Mouse (Mus musculus): ENCODE data around the gene Bfsp1. TPM values are rescaled to one million over a fixed set of nuclear protein-coding genes. Genes with fewer than 3 reads are reported as not detected.

Gene Bfsp1
- polyA plus RNA-seq (2014; fragmentation: Nextera tagmentation; extraction: Ambion mirVana): 0.53 and 0.58 TPM in 2 replicates

DNA sequence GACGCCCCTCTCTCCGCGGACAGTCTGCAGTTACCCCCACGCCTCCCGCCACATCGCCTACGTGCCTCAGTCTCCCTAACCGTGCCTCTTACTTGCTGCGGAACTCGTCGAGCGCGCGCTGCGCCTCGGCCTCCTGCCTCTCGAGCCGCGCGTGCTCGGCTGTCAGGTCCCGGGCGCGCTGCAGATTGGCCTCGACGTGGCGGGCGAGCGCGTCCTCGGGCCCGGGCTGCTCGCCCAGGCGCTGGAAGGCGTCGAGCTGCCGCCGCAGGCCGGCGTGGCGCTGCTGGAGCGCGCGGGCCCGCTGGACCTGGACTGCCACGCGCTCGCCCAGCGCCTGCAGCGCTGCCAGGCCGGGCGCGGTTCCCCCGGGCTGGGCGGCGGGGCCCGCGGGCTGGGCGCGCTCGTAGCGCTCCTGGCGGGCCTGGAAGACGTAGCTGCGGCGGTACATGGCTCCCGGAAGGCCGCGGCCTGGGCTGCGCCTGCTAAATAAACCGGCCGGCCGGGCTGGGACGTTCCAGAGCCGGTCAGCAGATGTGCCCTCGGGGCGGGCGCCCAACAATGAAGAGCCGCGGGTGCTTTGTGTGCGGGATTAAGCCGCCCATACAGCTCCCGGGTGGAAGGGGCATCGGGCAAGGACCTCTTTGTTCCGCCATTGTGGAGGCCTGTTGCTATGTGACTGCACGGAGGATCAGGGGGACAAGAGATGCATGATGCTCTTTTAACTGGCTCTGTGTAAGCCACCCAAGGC lies at the start of gene Bfsp1:
TSS of gene Bfsp1 (minus strand) at position 690 of the 748 bp plus-strand sequence.
- Histone ChIP-seq H3K4me2 (ENCODE audit: low read length) (peak within 1 kb of the TSS; percentile 61), H3K36me3 (ENCODE audit: control insufficient read depth, insufficient read depth, low read length) (no peaks in the 10 kb centered on the region), H3K4me3 (ENCODE audit: low read depth, low read length) (peak within 1 kb of the TSS; percentile 39), H3K27ac (ENCODE audit: low read depth, low read length) (peak within 1 kb of the TSS; percentile 27; the same call in 1 of the 2 replicates), H3K9ac (ENCODE audit: low read length) (peak within 1 kb of the TSS; percentile 69), H3K9me3 (replicated peaks; ENCODE audit: control insufficient read depth, low read length) (no peaks in the 10 kb centered on the region), H3K27me3 (replicated peaks; ENCODE audit: control insufficient read depth, insufficient read depth, low read length) (no peaks in the 10 kb centered on the region), H3K4me1 (ENCODE audit: control insufficient read depth, insufficient read depth, low read length) (no peaks in the 10 kb centered on the region)
- peak; percentile 75 for DNase-seq (ENCODE audit: low spot score)
- WGBS: under 1% methylated on average over 86 of the region's 86 CpGs
- ATAC-seq: peak; percentile 89

DNA sequence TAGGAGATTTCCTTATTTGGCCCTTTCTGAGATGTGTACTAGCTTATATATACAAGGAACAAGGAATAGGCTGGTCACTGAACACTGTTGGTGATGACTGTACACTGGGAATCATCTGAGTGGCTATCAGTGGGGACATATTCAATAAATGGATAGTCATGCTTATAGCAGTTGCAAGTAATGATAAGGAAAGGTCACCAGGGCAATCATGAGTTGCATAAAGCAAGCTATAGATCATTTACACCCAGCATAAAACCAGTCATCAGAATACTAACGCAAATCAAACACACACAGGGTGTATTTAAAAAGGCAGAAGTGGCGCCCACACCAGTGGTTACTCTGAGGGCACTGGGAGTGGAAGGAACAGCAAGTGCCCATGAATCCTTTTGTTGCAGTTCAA lies 49.2 kb upstream of the Bfsp1 start:
- Histone ChIP-seq H3K9ac (ENCODE audit: low read length) (no peak overlapping the region), H3K36me3 (ENCODE audit: control insufficient read depth, insufficient read depth, low read length) (no peaks in the 10 kb centered on the region), H3K27me3 (replicated peaks; ENCODE audit: control insufficient read depth, insufficient read depth, low read length) (no peaks in the 10 kb centered on the region), H3K9me3 (replicated peaks; ENCODE audit: control insufficient read depth, low read length) (no peaks in the 10 kb centered on the region), H3K4me3 (ENCODE audit: low read depth, low read length) (no peak overlapping the region), H3K27ac (ENCODE audit: low read depth, low read length) (no peak overlapping the region), H3K4me1 (ENCODE audit: control insufficient read depth, insufficient read depth, low read length) (peaks cover 8% of the 10 kb centered on the region), H3K4me2 (ENCODE audit: low read length) (no peak overlapping the region)
- 90% methylated on average over 2 of the region's 2 CpGs for WGBS
- DNase-seq (ENCODE audit: low spot score): no peak
- ATAC-seq: no peak

DNA sequence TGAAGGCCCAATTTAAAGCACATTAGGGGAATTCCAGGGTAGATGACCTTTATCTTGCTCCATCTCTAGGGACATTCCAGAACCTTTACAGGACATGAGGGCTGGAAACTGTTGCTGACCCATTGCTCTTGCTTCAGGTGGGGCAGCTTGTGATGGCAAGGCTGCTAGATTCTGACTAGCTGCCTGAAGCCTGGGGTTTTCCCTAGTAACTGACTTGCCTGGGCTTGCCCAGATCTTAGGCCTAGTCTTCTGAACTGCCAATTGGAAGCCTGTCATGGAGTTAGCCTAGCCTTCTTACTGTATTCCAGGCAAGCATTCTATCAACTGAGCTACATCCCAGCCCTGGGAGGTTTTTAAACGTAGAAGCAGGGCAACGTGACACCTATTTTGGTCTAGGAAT lies 46.3 kb upstream of the Bfsp1 start:
- Histone ChIP-seq H3K9ac (ENCODE audit: low read length) (no peak overlapping the region), H3K27me3 (replicated peaks; ENCODE audit: control insufficient read depth, insufficient read depth, low read length) (no peaks in the 10 kb centered on the region), H3K9me3 (replicated peaks; ENCODE audit: control insufficient read depth, low read length) (no peaks in the 10 kb centered on the region), H3K4me1 (ENCODE audit: control insufficient read depth, insufficient read depth, low read length) (no peaks in the 10 kb centered on the region), H3K36me3 (ENCODE audit: control insufficient read depth, insufficient read depth, low read length) (no peaks in the 10 kb centered on the region), H3K27ac (ENCODE audit: low read depth, low read length) (no peak overlapping the region), H3K4me3 (ENCODE audit: low read depth, low read length) (no peak overlapping the region), H3K4me2 (ENCODE audit: low read length) (no peak overlapping the region)
- ATAC-seq (no peak), DNase-seq (ENCODE audit: low spot score) (no peak)
- WGBS: 90% methylated on average over 2 of the region's 2 CpGs

DNA sequence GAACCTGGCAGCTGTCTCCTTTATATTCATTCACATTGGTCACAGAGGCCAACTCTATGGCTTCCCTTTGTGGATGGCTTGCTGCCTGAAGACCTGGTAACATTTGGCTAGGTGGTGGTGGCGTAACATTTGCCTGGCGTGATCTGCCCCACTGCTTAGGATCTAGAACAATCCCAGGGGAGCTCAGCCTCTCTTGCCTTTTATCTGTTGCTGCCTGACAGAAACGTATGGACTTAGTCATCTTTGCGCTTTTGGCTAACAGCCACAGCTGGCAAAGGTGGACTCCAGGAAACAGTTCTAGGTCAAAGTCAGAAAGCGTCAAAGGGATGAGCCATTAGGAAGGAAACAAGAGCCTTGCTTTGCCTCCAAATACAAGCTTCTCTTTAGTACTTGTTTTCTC lies 41.9 kb upstream of the Bfsp1 start:
- H3K36me3 ChIP-seq (ENCODE audit: control insufficient read depth, insufficient read depth, low read length): no peaks in the 10 kb centered on the region
- no peaks in the 10 kb centered on the region for H3K9me3 ChIP-seq (replicated peaks; ENCODE audit: control insufficient read depth, low read length)
- no peak overlapping the region for H3K4me2 ChIP-seq (ENCODE audit: low read length)
- H3K9ac ChIP-seq (ENCODE audit: low read length): no peak overlapping the region
- no peak overlapping the region for H3K27ac ChIP-seq (ENCODE audit: low read depth, low read length)
- H3K4me3 ChIP-seq (ENCODE audit: low read depth, low read length): no peak overlapping the region
- ATAC-seq: no peak
- H3K27me3 ChIP-seq (replicated peaks; ENCODE audit: control insufficient read depth, insufficient read depth, low read length): no peaks in the 10 kb centered on the region
- DNase-seq (ENCODE audit: low spot score): no peak
- no peaks in the 10 kb centered on the region for H3K4me1 ChIP-seq (ENCODE audit: control insufficient read depth, insufficient read depth, low read length)
- WGBS: 83% methylated on average over 5 of the region's 5 CpGs

DNA sequence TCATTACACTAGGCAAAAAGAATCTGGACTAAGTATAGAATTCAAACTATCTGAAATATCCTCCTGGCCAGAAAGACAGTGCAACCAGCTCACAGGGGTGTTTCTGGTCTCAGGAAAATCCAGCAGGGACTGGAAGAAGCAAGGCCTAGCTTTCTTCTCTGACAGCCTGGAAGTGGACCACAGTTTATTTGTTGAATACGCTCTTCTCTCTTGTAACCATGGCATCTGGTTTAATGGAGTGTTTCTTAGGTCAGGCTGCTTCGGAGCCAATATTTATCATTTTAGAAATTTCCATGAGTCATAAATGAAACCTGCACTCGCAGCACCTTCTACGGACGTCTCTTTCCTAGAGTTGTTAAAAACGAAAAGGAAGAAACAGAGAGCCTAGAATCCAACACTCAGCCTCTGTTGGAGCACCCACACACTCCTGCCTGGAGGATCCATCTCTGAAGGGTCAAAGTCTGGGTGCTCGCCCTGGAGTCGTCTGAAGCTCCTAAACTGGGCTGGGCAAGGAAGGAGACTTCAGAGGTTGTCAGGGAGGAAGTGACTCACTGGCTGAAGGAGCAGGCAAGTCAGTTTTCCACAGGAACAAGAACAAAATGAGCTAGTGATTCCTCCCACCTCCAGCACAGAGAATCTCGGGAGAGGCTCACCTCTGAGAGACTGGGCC lies 40.5 kb upstream of the Bfsp1 start:
- Histone ChIP-seq H3K9me3 (replicated peaks; ENCODE audit: control insufficient read depth, low read length) (no peaks in the 10 kb centered on the region), H3K27ac (ENCODE audit: low read depth, low read length) (no peak overlapping the region), H3K36me3 (ENCODE audit: control insufficient read depth, insufficient read depth, low read length) (no peaks in the 10 kb centered on the region), H3K4me1 (ENCODE audit: control insufficient read depth, insufficient read depth, low read length) (no peaks in the 10 kb centered on the region), H3K9ac (ENCODE audit: low read length) (no peak overlapping the region), H3K4me2 (ENCODE audit: low read length) (no peak overlapping the region), H3K27me3 (replicated peaks; ENCODE audit: control insufficient read depth, insufficient read depth, low read length) (no peaks in the 10 kb centered on the region), H3K4me3 (ENCODE audit: low read depth, low read length) (no peak overlapping the region)
- ATAC-seq (no peak), DNase-seq (ENCODE audit: low spot score) (no peak)
- WGBS: 84% methylated on average over 9 of the region's 9 CpGs

DNA sequence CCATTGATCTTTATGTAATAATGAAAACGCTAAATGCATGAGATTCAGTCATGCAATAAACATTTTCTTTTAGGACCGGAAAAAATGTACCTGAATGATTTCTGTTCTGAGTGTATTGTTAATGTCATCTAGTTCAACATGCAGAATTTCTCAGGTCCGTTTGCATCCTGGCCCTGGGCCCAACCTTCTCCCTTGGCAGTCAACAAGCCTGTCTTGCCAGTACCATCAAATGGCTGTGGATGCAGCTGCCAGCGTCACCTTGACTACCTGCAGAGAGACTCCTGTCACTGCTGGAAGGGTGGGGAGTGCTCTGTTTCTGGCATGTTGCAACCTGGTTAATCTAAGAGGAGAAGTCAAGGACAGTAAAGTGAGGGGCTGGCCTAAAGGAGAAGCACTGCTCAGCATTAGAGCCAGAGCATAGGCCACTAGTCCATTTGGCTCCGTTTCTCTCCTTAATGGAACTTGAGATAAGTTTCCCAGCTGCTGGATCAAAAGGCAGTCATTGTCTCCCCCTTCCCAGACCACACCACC lies 37.9 kb upstream of the Bfsp1 start:
- DNase-seq (ENCODE audit: low spot score) (no peak), ATAC-seq (no peak)
- Histone ChIP-seq H3K4me3 (ENCODE audit: low read depth, low read length) (no peak overlapping the region), H3K27ac (ENCODE audit: low read depth, low read length) (no peak overlapping the region), H3K9ac (ENCODE audit: low read length) (no peak overlapping the region), H3K4me1 (ENCODE audit: control insufficient read depth, insufficient read depth, low read length) (no peaks in the 10 kb centered on the region), H3K4me2 (ENCODE audit: low read length) (no peak overlapping the region), H3K27me3 (replicated peaks; ENCODE audit: control insufficient read depth, insufficient read depth, low read length) (no peaks in the 10 kb centered on the region), H3K9me3 (replicated peaks; ENCODE audit: control insufficient read depth, low read length) (no peaks in the 10 kb centered on the region), H3K36me3 (ENCODE audit: control insufficient read depth, insufficient read depth, low read length) (no peaks in the 10 kb centered on the region)
- WGBS: 75% methylated on average over 5 of the region's 5 CpGs

DNA sequence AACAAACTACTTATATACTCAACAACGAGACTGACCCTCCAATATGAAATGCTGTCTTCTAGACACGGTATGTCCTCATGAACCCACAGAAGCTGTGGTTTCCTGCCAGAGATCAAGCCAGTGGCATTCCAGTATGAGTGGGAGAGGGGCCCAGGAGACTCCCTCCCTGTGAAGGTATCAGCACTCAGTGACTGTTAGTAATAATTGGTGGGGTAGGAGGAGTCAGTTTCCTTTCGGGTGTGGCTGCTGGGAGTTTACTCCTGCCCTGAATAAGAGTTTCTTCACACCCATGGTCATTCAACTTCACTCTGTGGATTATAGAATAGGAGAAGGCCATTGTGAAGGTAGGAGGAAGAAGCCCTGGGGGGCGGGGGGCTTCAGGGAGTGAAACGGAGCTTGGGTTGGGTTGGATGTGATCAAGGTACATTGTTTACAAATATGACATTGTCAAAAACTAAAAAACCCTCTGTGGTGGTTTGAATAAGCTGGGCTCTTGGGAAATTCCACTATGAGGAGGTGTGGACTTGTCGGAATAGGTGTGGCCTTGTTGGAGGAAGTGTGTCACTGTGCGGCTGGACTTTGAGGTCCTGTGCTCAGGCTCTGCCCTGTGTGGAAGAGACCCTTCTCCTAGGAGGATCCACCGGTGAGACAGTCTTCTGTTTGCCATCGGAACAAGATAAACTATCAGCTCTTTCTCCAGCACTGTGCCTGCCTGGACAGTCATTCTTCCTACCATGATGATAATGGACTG lies 36.7 kb upstream of the Bfsp1 start:
- Histone ChIP-seq H3K9ac (ENCODE audit: low read length) (no peak overlapping the region), H3K4me2 (ENCODE audit: low read length) (no peak overlapping the region), H3K4me3 (ENCODE audit: low read depth, low read length) (no peak overlapping the region), H3K9me3 (replicated peaks; ENCODE audit: control insufficient read depth, low read length) (no peaks in the 10 kb centered on the region), H3K27ac (ENCODE audit: low read depth, low read length) (no peak overlapping the region), H3K36me3 (ENCODE audit: control insufficient read depth, insufficient read depth, low read length) (no peaks in the 10 kb centered on the region), H3K27me3 (replicated peaks; ENCODE audit: control insufficient read depth, insufficient read depth, low read length) (no peaks in the 10 kb centered on the region), H3K4me1 (ENCODE audit: control insufficient read depth, insufficient read depth, low read length) (no peaks in the 10 kb centered on the region)
- ATAC-seq: no peak
- WGBS: 93% methylated on average over 9 of the region's 9 CpGs
- DNase-seq (ENCODE audit: low spot score): no peak

DNA sequence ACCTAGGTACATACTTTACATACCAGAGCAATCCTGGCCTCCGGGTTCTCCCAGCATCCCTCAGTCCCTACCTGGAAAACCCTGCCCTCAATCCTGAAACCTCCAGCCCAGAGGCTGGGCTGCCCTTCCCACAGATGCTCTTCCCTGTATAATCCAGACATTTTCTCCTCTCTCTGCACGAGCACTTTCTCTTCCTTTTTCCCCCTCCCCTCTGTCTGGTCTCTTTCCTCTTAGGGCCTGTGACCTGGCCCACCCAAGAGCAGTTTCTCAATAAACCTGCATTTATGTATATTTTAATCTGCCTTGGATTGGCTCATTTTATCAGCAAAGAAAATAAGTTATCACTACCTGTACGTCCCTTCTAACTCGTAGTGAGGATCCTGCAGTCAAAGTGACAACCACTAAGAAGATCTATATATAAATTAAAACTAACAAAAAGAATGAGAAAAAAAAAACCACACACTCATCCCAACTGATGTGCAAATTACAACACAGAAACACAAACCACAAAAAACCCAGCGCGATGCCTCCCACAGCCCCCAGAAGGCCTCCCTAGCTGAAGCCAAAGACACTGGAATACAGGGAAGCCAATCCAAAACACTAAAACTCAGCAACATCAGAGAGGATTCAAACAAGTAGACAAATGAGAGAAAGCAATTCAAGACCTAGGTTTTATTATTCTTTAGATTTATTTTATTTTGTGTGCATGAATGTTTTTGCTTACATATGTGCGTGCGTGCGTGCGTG lies 28.5 kb upstream of the Bfsp1 start:
- 92% methylated on average over 10 of the region's 10 CpGs for WGBS
- Histone ChIP-seq H3K4me2 (ENCODE audit: low read length) (no peak overlapping the region), H3K4me3 (ENCODE audit: low read depth, low read length) (no peak overlapping the region), H3K36me3 (ENCODE audit: control insufficient read depth, insufficient read depth, low read length) (no peaks in the 10 kb centered on the region), H3K27ac (ENCODE audit: low read depth, low read length) (no peak overlapping the region), H3K4me1 (ENCODE audit: control insufficient read depth, insufficient read depth, low read length) (no peaks in the 10 kb centered on the region), H3K27me3 (replicated peaks; ENCODE audit: control insufficient read depth, insufficient read depth, low read length) (no peaks in the 10 kb centered on the region), H3K9ac (ENCODE audit: low read length) (no peak overlapping the region), H3K9me3 (replicated peaks; ENCODE audit: control insufficient read depth, low read length) (no peaks in the 10 kb centered on the region)
- ATAC-seq: no peak
- no peak for DNase-seq (ENCODE audit: low spot score)
